Mouse (Mus musculus): ENCODE results near the gene Por. TPM values are rescaled to one million over a fixed set of nuclear protein-coding genes. Genes with fewer than 3 reads are reported as not detected.

The Por gene
- total RNA-seq, 2 experiments from 2014 or later, result 83.7 to 90.9 TPM

DNA sequence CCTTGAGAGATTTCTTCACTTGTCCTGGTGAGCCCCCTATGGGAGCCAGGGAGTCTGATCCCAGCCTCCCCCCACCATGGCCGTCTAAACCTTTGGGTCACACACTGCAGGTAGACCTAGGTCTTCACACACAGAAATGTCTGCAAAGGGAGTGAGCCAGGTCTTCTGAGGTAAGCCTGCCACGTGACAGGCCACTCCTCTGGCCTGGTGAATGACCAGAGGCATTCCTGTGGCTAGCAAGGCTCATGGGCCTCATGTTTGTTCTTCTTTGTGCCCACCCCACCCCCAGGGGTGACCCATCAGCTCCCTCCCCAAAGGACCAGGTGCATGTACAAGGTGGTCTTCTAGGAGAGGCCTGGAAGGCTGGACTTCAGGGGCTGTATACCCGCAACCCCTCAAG is 18.3 kb upstream of the Por start:
- intact Hi-C loops (cut with DNase I), result no loop called here
- no peak for DNase-seq (ENCODE audit: low spot score in 2 of 2)

DNA sequence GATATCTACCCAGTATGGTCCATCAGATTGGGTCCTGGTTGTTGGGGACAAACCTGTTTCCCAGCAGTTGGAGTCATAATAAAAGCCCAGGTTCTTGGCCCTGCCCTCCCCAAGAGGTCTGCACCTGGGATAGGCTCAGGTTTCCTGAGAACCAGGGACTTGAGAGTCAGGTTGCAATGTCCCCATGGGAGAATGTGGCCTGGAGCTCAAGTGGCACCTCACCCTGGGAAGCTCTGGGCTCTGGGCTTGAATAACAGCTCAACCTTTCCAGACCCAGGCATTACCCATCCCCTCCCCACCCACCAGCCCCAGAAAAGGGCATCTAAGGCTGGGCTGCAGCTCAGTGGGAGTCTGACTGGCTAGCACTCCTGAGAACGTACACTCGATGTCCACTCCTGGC is 16.6 kb upstream of the Por start:
- DNase-seq (ENCODE audit: low spot score in 2 of 2), result no peak
- intact Hi-C loops (cut with DNase I), result no loop called here

DNA sequence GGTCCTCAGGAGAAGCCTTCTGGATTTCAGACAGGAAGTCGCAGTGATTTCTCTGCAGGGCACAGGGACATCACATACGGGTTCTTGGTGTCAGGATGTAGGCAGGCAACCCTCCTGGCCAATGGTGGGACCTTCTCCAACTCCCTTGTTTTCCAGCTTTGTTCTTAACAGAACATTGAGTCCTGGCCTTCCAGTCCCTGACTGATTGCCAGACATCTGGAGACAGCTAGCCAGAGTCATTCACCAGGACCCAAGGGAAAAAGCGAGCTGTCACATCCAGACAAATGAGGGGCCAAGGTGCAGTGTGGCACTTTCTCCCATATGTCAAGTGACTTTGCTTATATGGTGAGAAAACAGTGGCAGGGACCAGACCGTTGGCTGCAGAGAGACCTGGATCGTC is 13.8 kb upstream of the Por start:
- intact Hi-C loops (cut with DNase I), result no loop called here
- DNase-seq (ENCODE audit: low spot score in 2 of 2), result no peak

DNA sequence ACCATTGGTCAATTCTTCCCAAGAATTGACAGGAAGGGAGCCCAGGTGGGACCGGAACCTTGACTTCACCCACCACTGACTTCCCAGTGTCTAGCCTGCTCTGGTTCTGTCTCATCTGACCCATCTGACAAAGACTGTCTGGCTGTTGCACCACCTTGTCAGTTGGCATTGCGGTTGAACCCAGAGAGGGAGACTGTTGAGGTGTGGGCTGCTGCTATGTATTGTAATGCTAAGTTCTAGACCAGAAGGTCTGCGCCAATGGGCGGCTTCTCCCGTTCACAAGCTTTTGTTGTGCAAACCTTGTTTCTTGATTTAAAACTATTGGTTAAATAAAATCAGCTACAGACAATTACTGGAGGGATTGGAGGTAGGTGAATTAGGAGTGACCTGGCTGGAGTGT is 12.7 kb upstream of the Por start:
- DNase-seq (ENCODE audit: low spot score in 2 of 2), result no peak
- intact Hi-C loops (cut with DNase I), result no loop called here

DNA sequence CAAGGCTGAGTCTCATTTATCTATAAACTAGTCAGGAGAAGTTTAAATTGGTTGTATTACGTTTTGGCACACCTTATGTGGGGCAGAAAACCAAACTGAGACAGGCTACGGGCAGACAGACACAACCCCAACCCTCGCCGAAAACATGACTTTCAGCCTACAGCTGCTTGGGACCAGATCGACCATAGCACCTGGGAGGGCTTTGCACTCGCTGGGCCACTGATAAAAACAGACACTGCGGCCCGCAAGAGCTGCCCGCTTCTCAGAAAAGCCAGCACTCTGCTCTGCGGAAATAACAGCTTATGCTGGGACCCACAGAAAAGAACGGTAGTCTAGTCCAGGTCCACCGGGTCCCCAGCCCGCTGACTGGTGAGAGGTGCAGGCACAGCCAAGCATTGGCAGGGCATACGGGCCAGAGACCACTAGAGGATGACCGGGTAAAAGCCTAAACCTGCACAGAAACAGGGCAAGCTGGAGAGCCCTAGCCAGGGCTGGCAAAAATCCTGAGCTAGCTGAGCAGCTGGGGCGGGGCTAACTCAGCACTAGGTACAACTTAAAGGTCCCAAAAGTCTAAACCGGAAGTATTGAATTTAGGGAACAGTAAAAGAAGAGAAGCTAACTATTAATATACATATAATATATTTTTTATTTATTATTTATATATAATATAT is 12.0 kb upstream of the Por start:
- DNase-seq (ENCODE audit: low spot score in 2 of 2), result no peak
- intact Hi-C loops (cut with DNase I), result no loop called here

DNA sequence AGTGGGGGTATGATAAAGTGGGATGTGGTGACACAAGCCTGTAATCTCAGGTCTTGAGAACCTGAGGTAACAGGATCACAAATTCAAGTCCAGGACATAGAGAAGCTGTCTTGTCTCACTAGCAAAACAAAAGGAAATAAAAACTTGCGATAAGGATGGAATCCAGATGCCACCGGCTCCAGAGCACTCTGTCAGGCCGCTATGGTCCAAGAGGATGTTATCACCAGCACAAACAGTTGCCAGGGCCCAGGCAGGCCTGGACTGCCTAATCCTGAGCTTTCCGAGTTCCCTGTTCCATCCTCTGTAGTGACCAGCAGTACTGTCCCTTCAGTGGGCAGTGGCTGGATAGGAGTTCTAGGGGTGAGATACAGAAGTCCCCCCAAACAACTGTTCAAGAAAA is 9.9 kb upstream of the Por start:
- intact Hi-C loops (cut with DNase I), result no loop called here
- no peak for DNase-seq (ENCODE audit: low spot score in 2 of 2)

DNA sequence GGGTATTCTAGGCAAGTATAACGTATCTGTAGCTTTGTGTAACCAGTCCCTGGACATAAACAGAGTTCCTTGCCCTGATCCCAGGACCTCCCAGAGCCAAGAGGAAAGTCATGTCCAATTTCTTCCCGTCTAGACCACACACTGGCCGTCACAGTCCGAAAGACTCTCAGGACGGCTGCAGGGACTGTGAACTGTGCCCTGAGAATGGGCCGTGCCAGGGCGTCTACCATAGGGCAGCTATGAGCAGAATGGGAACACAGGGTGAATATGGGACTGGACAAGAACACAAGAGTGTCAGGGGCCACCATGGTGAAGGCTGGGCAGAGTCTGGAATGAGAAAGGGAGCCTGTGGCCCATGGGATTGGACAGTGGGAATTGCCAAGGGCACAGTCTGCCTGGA is 9.3 kb upstream of the Por start:
- intact Hi-C loops (cut with DNase I), result no loop called here
- no peak for DNase-seq (ENCODE audit: low spot score in 2 of 2)

DNA sequence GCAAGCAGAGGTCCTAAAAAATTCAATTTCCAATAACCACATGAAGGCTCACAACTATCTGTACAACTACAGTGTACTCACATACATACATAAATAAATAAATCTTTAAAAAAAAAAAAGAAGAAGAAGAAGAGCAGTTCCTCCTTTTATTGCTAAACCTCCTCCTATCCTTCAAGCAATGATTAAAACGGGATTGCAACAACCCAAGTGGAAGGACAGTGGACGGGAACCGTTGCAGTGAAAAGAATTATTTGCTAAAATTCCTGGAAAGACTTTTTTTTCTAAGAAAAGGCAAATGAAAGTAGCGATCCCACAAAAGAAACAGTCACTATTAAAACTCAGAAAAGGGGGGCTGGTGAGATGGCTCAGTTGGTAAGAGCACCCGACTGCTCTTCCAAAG is 2.9 kb upstream of the Por start:
- DNase-seq (ENCODE audit: low spot score in 2 of 2), result no peak
- intact Hi-C loops (cut with DNase I), result no loop called here

DNA sequence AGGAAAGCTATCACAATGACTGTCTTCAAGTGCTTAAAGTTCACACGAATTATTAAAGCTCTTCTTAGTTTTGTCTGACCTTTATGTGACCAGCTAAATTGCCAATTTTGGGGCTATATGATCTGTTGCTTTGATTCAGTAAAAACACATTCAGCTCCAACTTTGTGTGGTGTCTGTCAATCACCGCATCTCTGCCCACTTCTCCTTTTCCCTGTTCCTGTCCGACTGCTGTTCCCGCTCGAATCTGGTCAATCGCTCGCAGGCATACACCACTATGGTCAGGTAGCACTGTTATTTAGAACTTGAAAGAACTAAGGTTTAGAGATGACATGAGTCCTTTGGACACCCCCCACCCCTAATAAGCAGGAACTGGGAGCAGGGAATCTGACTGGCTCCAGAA is 1.8 kb upstream of the Por start:
- intact Hi-C loops (cut with DNase I), result no loop called here
- no peak for DNase-seq (ENCODE audit: low spot score in 2 of 2)

DNA sequence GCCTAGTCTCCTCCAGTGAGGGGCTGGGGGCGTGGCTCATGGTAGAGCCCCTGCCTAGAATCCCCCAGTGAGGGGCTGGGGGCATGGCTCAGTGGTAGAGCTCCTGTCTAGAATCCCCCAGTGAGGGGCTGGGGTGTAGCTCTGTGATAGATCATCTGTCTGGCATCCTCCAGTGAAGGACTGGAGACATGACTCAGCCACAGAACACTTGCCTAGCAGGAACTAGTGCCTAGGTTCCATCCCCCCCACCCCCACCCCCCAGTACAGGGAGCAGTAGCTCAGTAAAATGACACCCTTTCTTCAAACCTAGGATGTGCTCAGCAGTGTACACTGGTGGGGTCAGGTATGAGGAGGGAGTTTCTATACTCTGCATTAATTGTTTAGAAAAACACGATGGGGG is 1.0 kb downstream of the Por start:
- intact Hi-C loops (cut with DNase I), result no loop called here
- DNase-seq (ENCODE audit: low spot score in 2 of 2), result no peak

DNA sequence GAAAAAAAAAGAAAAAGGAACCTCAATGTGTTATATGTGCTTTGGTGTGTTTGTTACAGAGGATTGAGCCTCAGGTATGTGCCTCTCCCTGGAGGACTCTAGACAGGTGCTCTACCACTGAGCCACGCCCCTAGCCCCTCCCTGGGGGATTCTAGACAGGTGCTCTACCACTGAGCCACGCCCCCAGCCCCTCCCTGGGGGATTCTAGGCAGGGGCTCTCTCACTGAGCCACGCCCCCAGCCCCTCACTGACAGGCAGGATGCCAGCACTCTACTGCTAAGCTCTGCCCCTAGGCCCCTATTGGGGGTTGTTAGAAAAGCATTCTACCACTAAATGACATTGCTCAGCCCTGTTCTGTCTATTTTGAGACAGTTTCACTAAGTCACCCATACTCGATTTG is 2.7 kb downstream of the Por start:
- no peak for DNase-seq (ENCODE audit: low spot score in 2 of 2)
- intact Hi-C loops (cut with DNase I), result no loop called here

DNA sequence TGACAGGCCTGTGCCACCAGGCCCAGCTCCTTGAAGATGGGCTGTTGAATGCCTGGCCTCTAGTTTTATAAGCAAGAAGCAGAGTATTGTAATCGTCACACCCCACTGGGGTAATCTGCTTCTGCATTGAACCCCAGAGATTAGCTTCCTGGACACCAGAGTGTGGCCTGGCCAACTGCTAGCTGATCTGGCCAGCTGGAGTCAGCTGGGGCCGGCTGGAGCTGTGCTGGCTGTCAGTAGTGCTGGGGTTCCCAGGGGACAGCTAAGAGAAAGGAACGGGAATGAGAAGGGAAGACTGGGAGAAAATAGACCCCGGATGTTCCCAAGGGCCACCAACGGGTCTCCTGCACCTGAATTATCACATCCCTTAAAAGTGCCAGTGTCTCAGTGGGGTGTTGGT is 3.1 kb downstream of the Por start:
- DNase-seq (ENCODE audit: low spot score in 2 of 2), result no peak
- intact Hi-C loops (cut with DNase I), result no loop called here

DNA sequence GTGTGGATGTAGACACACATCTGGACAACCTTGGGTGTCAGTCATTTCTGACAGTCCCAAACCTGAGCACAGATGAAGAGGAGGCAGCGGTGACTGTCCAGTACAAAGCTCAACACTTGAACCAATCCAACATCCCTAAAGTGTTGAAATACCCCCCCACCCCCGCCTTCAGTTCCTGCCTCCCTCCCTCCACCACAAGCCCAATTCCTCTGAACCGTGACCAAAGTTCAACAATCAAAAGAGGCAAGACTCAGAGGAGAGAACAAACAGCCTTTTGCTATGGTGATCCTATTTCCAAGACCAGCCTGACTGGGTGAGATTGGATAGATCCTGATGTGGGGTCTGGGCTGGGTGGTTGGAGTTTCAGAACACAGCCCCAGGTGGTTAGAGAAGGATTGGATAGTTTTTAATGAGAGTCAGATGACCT is 4.5 kb downstream of the Por start:
- no peak for DNase-seq (ENCODE audit: low spot score in 2 of 2)
- intact Hi-C loops (cut with DNase I), result no loop called here

DNA sequence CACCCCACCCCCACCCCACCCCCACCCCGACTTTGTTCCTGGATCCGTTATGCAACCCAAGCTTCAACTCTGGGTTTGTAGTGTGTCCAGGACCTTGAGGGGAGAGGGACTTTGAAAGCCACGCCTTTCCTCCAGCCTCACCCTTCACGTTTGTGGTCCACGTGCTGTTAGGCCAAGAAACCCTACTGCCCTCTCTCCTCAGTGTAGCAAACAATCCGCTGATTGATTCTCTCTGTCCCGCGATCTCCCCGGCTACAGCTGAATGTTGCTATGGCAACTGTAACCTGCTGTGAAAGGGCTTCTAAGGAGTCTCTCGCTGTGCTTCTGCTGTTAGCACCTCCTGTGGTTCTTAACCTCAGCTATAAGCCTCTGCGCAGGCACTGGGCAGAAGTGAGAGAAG is 5.0 kb downstream of the Por start:
- intact Hi-C loops (cut with DNase I), result no loop called here

DNA sequence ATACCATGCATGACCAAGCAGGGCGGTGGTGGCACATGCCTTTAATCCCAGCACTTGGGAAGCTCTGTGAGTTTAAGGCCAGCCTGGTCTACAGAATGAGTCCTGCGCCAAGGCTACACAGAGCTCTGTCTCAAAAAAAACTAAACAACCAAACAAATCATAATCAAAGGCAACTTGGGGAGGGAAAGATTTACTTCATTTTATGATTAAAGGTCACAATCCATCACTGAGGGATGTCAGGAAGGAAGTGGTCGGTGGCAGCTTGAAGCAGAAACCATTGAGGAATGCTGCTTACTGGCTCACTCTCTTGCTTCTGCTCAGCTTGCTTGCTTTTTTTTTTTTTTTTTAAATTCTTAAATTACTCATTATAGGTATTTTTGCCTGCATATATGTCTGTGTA is 6.9 kb downstream of the Por start:
- intact Hi-C loops (cut with DNase I), result no loop called here

More for the DNA sequence above, 5.0 kb downstream of the Por start:
- peak; percentile 56 to 62 for DNase-seq (ENCODE audit: low spot score in 2 of 2)

DNA sequence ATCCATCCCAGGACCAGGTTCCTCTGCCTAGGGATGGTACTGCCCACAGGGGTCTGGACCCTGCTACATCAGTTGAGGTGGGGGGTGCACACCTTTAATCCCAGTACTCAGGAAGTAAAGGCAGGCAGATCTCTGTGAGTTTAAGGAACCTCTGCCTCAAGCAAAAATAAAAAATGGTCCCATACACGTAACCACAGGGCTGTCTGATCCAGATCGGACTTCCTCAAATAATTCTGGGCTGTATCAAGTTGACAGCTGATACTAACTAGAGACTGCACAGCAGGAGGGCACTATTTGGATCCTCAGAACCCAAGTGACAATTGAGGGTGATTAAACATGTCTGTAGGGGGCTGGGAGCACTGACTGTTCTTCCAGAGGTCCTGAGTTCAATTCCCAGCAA is 7.4 kb downstream of the Por start:
- no peak for DNase-seq (ENCODE audit: low spot score in 2 of 2)
- intact Hi-C loops (cut with DNase I), result no loop called here

More for the DNA sequence above, 6.9 kb downstream of the Por start:
- no peak for DNase-seq (ENCODE audit: low spot score in 2 of 2)

DNA sequence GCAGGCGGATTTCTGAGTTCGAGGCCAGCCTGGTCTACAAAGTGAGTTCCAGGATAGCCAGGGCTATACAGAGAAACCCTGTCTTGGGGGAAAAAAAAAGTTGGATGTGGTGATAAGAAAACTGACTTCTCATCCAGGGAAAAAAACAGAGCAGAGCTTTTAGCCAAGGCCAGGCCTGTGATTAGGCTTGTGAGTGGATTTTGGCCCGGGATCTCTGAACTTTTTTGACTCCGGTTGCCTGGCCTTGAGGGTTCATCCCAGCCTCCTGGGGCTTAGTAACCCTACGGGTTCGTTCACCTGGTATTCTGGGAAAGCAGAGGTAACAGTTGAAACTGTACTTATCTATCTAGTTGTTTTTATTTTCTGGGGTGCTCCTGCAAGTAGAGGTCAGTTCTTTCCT is 8.6 kb downstream of the Por start:
- intact Hi-C loops (cut with DNase I), result no loop called here

DNA sequence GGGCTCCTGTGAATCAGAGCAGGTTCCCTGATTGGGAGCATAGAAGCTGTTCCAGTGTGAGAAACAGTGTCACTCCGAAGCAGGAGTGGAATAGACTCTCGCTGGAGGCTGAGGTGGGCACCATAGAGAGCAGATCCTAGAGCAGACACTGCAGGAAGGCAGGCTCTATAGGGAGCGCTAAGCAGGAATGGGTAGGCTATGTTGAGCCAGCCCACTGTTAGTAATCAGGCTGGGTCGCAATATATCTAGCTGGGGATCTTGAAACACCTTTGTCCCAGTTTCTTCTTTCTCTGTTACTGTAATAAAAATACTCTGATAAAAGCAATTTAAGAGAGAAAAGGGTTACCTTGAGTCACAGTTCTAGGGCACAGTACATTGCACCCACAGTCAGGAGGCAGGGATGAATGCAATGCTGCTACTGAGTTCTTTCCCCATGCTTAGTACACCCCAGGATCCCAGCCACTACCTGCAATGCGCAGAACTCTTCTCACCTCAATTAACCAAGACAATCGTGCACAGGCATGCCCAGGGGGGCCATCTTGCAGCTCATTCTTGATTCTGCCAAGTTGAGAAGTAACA is 11.2 kb downstream of the Por start:
- intact Hi-C loops (cut with DNase I), result no loop called here
- DNase-seq (ENCODE audit: low spot score in 2 of 2), result no peak

More for the DNA sequence above, 8.6 kb downstream of the Por start:
- no peak for DNase-seq (ENCODE audit: low spot score in 2 of 2)

DNA sequence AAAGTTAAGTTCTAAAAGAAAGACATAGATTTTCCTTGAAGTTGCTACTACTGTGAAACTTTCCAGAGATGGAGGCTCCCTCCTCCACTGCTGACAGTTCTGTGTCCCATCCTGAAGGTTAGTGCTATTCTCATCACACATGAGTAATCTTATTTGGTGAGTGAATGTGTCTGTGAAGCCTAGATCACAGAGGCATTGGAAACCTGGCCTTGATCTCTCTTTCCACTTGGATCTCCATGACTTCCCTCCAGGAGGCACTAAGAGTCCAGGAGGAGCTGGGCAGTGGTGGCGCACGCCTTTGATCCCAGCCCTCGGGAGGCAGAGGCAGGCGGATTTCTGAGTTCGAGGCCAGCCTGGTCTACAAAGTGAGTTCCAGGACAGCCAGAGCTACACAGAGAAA is 12.2 kb downstream of the Por start:
- intact Hi-C loops (cut with DNase I), result no loop called here
- no peak for DNase-seq (ENCODE audit: low spot score in 2 of 2)

DNA sequence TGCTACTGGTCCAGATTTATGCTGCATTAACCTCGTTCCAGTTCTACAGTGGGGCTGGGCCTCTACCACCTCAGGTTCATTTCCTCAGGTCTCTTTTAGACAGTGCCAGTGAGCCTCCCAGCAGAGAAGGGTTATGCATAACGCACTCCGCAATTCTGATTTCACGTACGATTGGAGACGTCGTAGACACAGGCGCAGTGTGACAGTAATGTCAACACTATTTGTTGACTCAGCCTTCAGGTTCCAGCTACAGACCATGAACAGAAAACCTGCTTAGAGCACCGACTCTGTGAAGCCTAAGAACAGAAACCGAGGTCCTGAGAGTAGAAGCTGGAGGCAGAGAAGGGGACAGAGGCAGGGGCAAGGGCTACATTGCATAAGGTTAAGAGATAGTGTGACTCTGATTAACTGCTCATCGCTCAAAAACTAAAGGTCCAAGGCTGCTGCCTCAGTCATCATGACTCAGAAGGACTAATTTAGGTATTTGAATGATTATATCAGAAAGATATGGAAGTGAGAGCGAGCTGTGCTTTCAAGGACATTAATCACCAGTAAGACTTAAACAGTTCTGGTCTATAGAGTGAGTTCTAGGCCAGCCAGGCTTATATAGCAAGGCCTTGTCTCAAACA is 13.2 kb downstream of the Por start:
- no peak for DNase-seq (ENCODE audit: low spot score in 2 of 2)
- intact Hi-C loops (cut with DNase I), result no loop called here

DNA sequence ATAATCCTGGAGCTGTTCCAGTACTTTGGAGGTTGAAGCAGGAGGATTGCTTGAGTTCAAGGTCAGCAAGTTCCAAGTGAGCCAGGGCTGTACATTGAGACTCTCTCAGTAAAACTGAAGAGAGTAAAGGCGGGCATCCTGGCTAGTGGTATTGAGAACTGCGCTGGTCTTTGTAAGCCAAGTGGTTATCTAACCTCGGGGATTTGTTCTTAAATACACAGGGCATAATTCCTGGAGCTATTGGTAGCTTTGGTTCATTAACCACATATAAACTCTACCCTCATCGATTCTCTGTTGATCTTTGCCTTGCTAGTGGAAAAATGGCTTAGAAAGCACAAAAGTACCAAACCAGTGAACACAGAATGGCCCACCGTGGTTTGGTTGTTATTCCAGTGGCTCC is 20.6 kb downstream of the Por start:
- DNase-seq (ENCODE audit: low spot score in 2 of 2), result no peak
- intact Hi-C loops (cut with DNase I), result no loop called here

DNA sequence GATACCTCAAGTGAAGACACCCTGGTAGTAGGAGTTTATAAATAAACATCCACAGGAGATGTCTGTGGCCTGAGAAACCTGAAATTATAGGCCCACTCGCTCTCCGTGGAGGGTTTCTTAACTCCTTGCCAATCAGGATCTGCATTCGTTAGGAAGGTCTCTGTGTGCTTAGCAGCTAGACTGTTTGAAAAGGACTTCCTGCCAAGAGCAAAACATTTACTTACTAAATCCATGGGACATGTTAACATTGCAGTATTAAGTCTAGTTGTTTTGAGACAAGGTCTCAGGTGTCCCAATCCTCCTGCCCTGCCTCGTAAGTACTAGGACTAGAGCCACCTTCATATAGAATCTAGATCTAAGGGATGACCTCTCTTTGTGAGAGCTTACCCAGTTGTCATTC is 21.4 kb downstream of the Por start:
- intact Hi-C loops (cut with DNase I), result no loop called here
- DNase-seq (ENCODE audit: low spot score in 2 of 2), result no peak

Measured in left cerebral cortex, postnatal 36 days (tissue).